Mouse (Mus musculus): Measurements from ENCODE around the gene Prkar2b. TPM values are rescaled to one million over a fixed set of nuclear protein-coding genes. Genes with fewer than 3 reads are reported as not detected.

The Prkar2b gene
- total RNA-seq, 2 experiments from 2014 or later, result 1.7 to 1.9 TPM

- intact Hi-C loops (cut with DNase I), result no loop called here
- DNase-seq, result no peak
Observed at GRCm38 (mm10) chr12:31936657-31937300, 124.3 kb downstream of the Prkar2b start.

GRCm38 (mm10) chr12:31931818-31932217 lies 129.3 kb downstream of the Prkar2b start:
- DNase-seq, result no peak
- intact Hi-C loops (cut with DNase I), result no loop called here

GRCm38 (mm10) chr12:31928498-31928897 lies 132.6 kb downstream of the Prkar2b start:
- no peak for DNase-seq
- intact Hi-C loops (cut with DNase I), result loop anchor here (5.0 to 10.0 kb wide), 3 partner anchors 274 to 554 kb away; partner anchors contain the start of genes Cog5 and Dus4l

- intact Hi-C loops (cut with DNase I), result loop anchor here (5.0 to 10.0 kb wide), 3 partner anchors 272 to 552 kb away; partner anchors contain the start of genes Cog5 and Dus4l
Observed at GRCm38 (mm10) chr12:31926661-31927061, 134.4 kb downstream of the Prkar2b start.

DNA sequence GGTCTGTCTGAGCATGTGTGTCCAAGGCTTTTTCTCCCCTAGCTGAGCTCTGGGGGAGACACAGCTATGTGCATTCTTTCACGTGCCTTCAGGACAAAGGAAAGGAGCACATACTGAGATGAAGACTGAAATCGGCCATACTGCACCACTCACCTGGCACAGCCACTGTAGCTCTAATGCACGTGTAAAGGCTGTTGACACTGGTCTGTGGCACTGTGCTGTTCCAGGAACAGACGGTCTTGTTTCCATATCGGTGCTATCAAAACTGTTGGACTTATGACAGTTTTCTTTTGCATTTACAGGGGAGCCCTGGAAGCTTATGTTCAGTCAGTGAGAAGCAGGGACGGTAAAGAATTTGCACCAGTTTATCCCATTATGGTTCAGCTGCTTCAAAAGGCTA lies 135.8 kb downstream of the Prkar2b start:
- intact Hi-C loops (cut with DNase I), result loop anchor here (5.0 to 10.0 kb wide), 3 partner anchors 271 to 551 kb away; partner anchors contain the start of genes Cog5 and Dus4l
- DNase-seq, result no peak

More at GRCm38 (mm10) chr12:31926661-31927061, 134.4 kb downstream of the Prkar2b start:
- peak; percentile 52 to 55 for DNase-seq

DNA sequence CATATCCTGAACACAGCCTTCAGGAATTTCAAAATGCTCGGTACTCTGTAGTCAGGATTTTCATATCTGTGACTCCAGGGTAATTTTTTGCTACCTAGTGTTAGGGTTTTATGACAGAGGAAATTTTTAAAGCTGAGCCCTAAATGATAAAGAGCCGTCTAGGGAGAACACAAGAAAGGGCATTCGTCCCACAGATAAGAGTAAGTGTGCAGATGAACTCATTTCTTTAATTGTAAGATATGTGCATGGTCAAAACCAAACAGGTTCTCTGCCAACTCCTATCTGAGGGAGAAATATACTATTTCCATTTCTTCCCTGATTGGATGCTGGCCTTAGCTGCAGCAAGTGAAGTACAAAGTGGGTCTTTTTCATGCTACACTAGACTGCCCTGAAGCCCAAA lies 137.0 kb downstream of the Prkar2b start:
- DNase-seq, result no peak
- intact Hi-C loops (cut with DNase I), result loop anchor here (10.0 kb wide), 2 partner anchors 269 to 549 kb away; partner anchors contain the start of genes Cog5 and Dus4l

- no peak for DNase-seq
- intact Hi-C loops (cut with DNase I), result loop anchor here (10.0 kb wide), 2 partner anchors 266 to 546 kb away; partner anchors contain the start of genes Cog5 and Dus4l
Observed at GRCm38 (mm10) chr12:31920464-31921405, 140.4 kb downstream of the Prkar2b start.

DNA sequence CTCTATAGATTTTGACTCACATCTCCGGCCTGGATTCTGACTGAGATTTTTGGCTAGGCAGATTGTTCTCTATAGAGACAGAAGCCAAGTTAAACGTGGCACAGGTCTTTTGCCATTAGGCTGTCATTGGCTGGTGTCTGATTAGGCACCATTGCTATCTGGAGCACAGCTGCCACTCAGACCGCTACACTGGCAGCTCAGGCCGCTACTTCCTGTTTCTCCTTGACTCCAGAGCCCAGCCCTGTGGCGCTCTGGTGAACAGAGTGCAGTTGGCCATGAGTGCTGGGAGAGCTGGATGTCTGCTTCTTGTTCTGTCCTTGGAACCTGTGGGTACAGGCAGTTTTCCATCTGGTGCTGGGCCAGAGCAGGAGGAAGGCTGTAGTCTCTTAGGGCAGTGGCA lies 143.9 kb downstream of the Prkar2b start:
- intact Hi-C loops (cut with DNase I), result no loop called here
- DNase-seq, result peak; percentile 62 to 65

- intact Hi-C loops (cut with DNase I), result no loop called here
- no peak for DNase-seq
Observed at GRCm38 (mm10) chr12:31916691-31917090, 144.4 kb downstream of the Prkar2b start.

DNA sequence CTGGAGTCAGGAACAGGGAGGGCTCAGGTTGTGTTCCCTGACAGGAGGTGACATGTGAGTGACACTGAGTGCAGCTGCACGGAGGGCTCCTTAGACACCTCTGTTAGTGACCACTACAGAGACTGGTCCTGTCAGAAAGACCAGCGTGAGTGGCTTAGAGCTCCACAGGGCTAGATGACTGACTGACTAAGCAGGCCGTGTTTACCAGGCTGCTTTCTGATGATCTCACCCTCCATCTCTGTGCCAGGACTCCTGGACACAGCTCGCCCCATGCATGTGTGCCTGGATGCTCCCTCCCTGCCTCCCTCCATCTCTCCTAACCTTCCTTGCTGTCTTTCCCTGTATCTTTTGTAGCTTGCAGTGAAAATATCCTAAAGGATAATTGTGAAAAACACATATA lies 147.5 kb downstream of the Prkar2b start:
- DNase-seq, result peak in 1 of 2 experiments; percentile 51
- intact Hi-C loops (cut with DNase I), result no loop called here

DNA sequence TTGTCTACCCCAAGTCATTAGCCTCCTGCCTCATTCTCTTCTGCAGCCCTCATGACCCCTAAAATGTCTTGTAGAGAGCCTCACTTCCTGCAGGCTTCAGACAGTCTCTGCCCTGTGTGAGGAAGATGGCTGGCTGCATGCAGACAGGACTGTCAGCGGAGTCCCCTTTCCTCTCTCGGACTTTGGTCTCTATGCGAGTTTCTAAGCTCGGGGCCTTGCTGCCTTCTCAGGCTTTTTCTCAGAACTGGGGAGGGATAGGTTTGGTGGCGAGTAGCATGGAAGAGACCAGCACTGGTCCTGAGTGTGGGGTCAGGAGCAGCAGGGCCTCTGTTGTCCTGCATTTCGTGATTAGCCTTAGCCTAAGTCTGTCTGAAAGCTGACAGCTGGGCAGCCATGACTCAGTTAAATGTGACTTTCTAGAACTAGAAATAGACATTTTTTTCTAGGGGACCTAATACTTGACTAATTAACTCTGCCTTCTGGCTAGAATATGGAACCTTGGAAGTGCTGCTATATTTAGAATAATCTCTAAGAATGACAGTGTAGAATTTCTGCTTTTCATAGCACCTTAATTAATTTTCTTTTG lies 148.0 kb downstream of the Prkar2b start:
- intact Hi-C loops (cut with DNase I), result no loop called here
- no peak for DNase-seq

Other genes with a start within 250 kb of the Prkar2b start
- gene Hbp1, start 110.8 kb downstream of the Prkar2b start, total RNA-seq (2021), result 10 to 100 TPM; 58.2 to 68.0 TPM
- gene Pik3cg, start 147.4 kb upstream of the Prkar2b start, total RNA-seq (2021), result under 1 TPM; 0.56 to 0.79 TPM